Comparison of ENCODE assay signal across 25 mouse cellular contexts in genomic region chr19:10790323-10790722, GRCm38 (mm10). TPM values are rescaled to one million over a fixed set of nuclear protein-coding genes. Genes with fewer than 3 reads are reported as not detected.
A peak's percentile ranks its signal among the peaks of the same experiment; 100 is the strongest.
DNase-seq lines count a peak whose midpoint lies in the region; ATAC-seq lines count a peak whose summit lies in the region.
"Had no signal": no experiment of that assay in that cellular context is flagged by ENCODE, and none has a peak within 500 bp of the region (broad histone marks: within the 10 kb centered on the region; RNA-seq: fewer than 3 reads in every experiment).

No protein-coding gene starts in this region.

- H3K27ac ChIP-seq in hindbrain, embryonic 10.5 days: no peak overlapping the region
- H3K27ac ChIP-seq: embryonic facial prominence, embryonic 12.5 days; forebrain, embryonic 12.5 days; gastrocnemius, adult 2 months; heart, embryonic 15.5 days; hindbrain, embryonic 15.5 days had no signal

- H3K4me3 ChIP-seq in hindbrain, embryonic 10.5 days: no peak overlapping the region
- H3K4me3 ChIP-seq: embryonic facial prominence, embryonic 12.5 days; forebrain, embryonic 12.5 days; gastrocnemius, adult 2 months; heart, embryonic 15.5 days; hindbrain, embryonic 15.5 days had no signal

- 0 out of 2 replicates have a peak, but pooled peaks cover 6% of the 10 kb centered on the region for H3K27me3 ChIP-seq in hindbrain, embryonic 10.5 days (ENCODE audit: insufficient read depth, poor library complexity, severe bottlenecking)
- H3K27me3 ChIP-seq: embryonic facial prominence, embryonic 12.5 days; forebrain, embryonic 12.5 days; hindbrain, embryonic 15.5 days had no signal

- DNase-seq in cerebellum, postnatal 25 days: peak; percentile 5 to 7
- DNase-seq in cerebellum, adult 18-20 months: no peak
- peak; percentile 12 for DNase-seq in thymus, postnatal 14 days
- no peak for DNase-seq in thymus, postnatal 36 days
- no peak for DNase-seq in hindbrain, embryonic 10.5 days (ENCODE audit: low spot score)
- DNase-seq in left cerebral cortex, postnatal 4 days: no peak
- DNase-seq: adrenal gland, adult 8-10 months; adrenal gland, postnatal 36 days; cerebellum, postnatal 14 days; forebrain, postnatal 0 days; gastrocnemius, adult 2 months; gastrocnemius, postnatal 36 days; heart, adult 18-20 months; heart, postnatal 14 days had no signal

- ATAC-seq in megakaryocyte, adult 5-6 weeks (ENCODE audit: poor library complexity, severe bottlenecking): peak; percentile 77
- ATAC-seq: CD4-positive, CD25-positive, alpha-beta regulatory T cell, adult 4 months; forebrain, postnatal 0 days; inflammation-experienced regulatory T-cells, adult 6 months; intestine, postnatal 0 days had no signal

- no peaks in the 10 kb centered on the region for H3K9me3 ChIP-seq in hindbrain, embryonic 10.5 days
- H3K9me3 ChIP-seq: embryonic facial prominence, embryonic 12.5 days; forebrain, embryonic 12.5 days; G1E; heart, embryonic 15.5 days; hindbrain, embryonic 15.5 days had no signal

- WGBS in hindbrain, embryonic 10.5 days: 76% methylated on average over 9 of the region's 9 CpGs

- H3K36me3 ChIP-seq in hindbrain, embryonic 10.5 days: no peaks in the 10 kb centered on the region
- H3K36me3 ChIP-seq: embryonic facial prominence, embryonic 12.5 days; forebrain, embryonic 12.5 days; G1E; heart, embryonic 15.5 days; hindbrain, embryonic 15.5 days had no signal

- H3K4me1 ChIP-seq in hindbrain, embryonic 10.5 days (replicated peaks): peaks cover 16% of the 10 kb centered on the region

- intact Hi-C loops in left cerebral cortex, postnatal 4 days (cut with DNase I): no loop called here

RNA-seq across cellular contexts. Expression of gene Cd6, which starts 39.5 kb away (rescaled TPM):
- total RNA-seq in megakaryocyte, adult 5-6 weeks (2015): 1.0 TPM in 1 of 2 replicates, not detected in the other
- 0.26 and 0.37 TPM in 2 replicates for total RNA-seq in megakaryocyte, adult 5-6 weeks (2017)
- polyA plus RNA-seq in hindbrain, embryonic 10.5 days (2016; fragmentation: Nextera tagmentation; extraction: Ambion mirVana): not detected in 2 replicates
- not detected for total RNA-seq in left cerebral cortex, postnatal 4 days (2021)
- total RNA-seq: forebrain, postnatal 0 days; gastrocnemius, adult 2 months had no signal
- polyA plus RNA-seq: embryonic facial prominence, embryonic 12.5 days; forebrain, embryonic 12.5 days; G1E; heart, embryonic 11.5 days; heart, embryonic 15.5 days; hindbrain, embryonic 11.5 days had no signal

RNA-seq across cellular contexts. Expression of gene Slc15a3, which starts 49.2 kb away (rescaled TPM):
- total RNA-seq in megakaryocyte, adult 5-6 weeks (2015): 31.4 and 31.6 TPM in 2 replicates
- total RNA-seq in megakaryocyte, adult 5-6 weeks (2017): 18.0 and 20.2 TPM in 2 replicates
- 0.50 and 0.93 TPM in 2 replicates for polyA plus RNA-seq in hindbrain, embryonic 10.5 days (2016; fragmentation: Nextera tagmentation; extraction: Ambion mirVana)
- 1 to 10 TPM in 1 of 2 experiments, under 1 TPM in 1; 0.82 to 1.2 TPM for total RNA-seq in left cerebral cortex, postnatal 4 days (2021)

RNA-seq across cellular contexts. Expression of gene Cd5, which starts 51.5 kb away (rescaled TPM):
- 0.78 and 1.5 TPM in 2 replicates for total RNA-seq in megakaryocyte, adult 5-6 weeks (2015)
- total RNA-seq in megakaryocyte, adult 5-6 weeks (2017): 0.57 and 0.59 TPM in 2 replicates
- polyA plus RNA-seq in hindbrain, embryonic 10.5 days (2016; fragmentation: Nextera tagmentation; extraction: Ambion mirVana): 0.14 and 0.18 TPM in 2 replicates
- not detected for total RNA-seq in left cerebral cortex, postnatal 4 days (2021)
- total RNA-seq: gastrocnemius, adult 2 months had no signal
- polyA plus RNA-seq: forebrain, embryonic 12.5 days; G1E; hindbrain, embryonic 11.5 days had no signal

Comparison
In these comparisons a context has a peak if more than half of its experiments do, and no peak if none do; other contexts are left out.
1. DNase-seq: peak in cerebellum, postnatal 25 days (2 of 2) and thymus, postnatal 14 days (single experiment); none in cerebellum, adult 18-20 months (0 of 2), thymus, postnatal 36 days (0 of 2), hindbrain, embryonic 10.5 days (single experiment) and left cerebral cortex, postnatal 4 days (single experiment).
2. RNA of gene Slc15a3, which starts 49.2 kb away (total RNA-seq): 18.0 to 31.6 TPM in megakaryocyte, adult 5-6 weeks; 0.82 to 1.2 TPM in left cerebral cortex, postnatal 4 days; every median in the first group is over 4 times any median in the second.